Mouse (Mus musculus) thymus, adult 2 months (tissue): ENCODE results near the gene Cfap206.

Experiments used
- CTCF ChIP-seq: fragments of 200-500 bp; IDR thresholded peaks from 2 replicates; pipeline ENCODE4 v1.5.1; 2012; ENCODE audit warnings: mild to moderate bottlenecking, control low read depth, low read length, moderate library complexity, borderline replicate concordance; ENCODE audit not compliant: control insufficient read depth, poor library complexity, insufficient read depth; ENCODE audit errors: extremely low read depth
- POLR2A ChIP-seq: fragments of 200-500 bp; IDR thresholded peaks from 2 replicates; pipeline ENCODE4 v1.6.1; 2012; ENCODE audit warnings: mild to moderate bottlenecking, low read length, control low read depth, moderate library complexity; ENCODE audit not compliant: control insufficient read depth, poor library complexity, insufficient read depth; ENCODE audit errors: extremely low read depth

DNA sequence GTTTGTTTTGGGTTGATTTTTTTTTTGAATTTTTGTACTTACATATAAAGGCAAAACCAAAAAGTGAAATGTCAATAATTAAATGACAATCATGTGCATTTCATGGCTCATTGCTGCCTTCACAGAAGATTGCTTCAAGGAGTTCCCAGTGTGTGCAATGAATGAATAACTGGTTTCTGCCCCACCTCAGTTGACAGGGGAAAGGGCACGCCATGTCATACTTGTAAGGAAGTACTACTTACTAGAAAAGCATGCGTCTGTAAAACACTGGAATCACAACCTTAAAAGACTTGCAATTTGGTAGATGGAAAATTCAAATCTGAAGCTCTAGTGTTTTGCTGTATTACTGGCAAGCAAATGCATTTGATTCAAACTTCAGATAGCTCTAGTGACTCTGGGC lies 71.0 kb downstream of the Cfap206 start:
- TF ChIP-seq CTCF (no peak), POLR2A (no peak)
